Mouse (Mus musculus) CH12.LX (cell line): Measurements from ENCODE around the gene Pdia4. TPM values are rescaled to one million over a fixed set of nuclear protein-coding genes. Genes with fewer than 3 reads are reported as not detected.

Experiments used
- DNase-seq: peaks from one replicate; pipeline ENCODE4 v3.0.0-alpha.2; 2013; ENCODE audit errors: extremely low read depth
- H3K27ac ChIP-seq: 2 replicates; pipeline ENCODE4 v1.5.1; 2012; ENCODE audit warnings: low read depth, mild to moderate bottlenecking, control low read depth, moderate library complexity; ENCODE audit not compliant: insufficient read depth
- H3K27me3 ChIP-seq: replicated peaks from 2 replicates; pipeline ENCODE3; 2012; ENCODE audit warnings: inconsistent platforms
- H3K36me3 ChIP-seq, 2 experiments: replicated peaks in 1 of 2; 2 replicates each; pipeline versions ENCODE3 to v1.6.1; 2012; ENCODE audit warnings: inconsistent platforms in 1 of 2, low read length in 1 of 2, mild to moderate bottlenecking in 1 of 2, mixed read lengths in 1 of 2, moderate library complexity in 1 of 2; ENCODE audit not compliant: control insufficient read depth in 1 of 2, insufficient read depth in 1 of 2
- H3K4me1 ChIP-seq, 2 experiments: 2 replicates each; pipeline ENCODE4 v1.6.1; 2012; ENCODE audit warnings: inconsistent platforms in 1 of 2, moderate library complexity in 1 of 2; ENCODE audit not compliant: insufficient read depth in 2 of 2, control insufficient read depth in 1 of 2
- H3K4me2 ChIP-seq: 2 replicates; pipeline ENCODE4 v1.6.1; 2012; ENCODE audit warnings: low read depth, mild to moderate bottlenecking, control low read depth; ENCODE audit not compliant: poor library complexity, insufficient read depth, severe bottlenecking
- H3K4me3 ChIP-seq, 3 experiments: fragments of 150-350 bp in 1 of 3; sonication (generic) in 1 of 3; replicated peaks in 1 of 3; 2 replicates each; pipeline versions ENCODE3 to v1.5.1; 2011 to 2012; ENCODE audit warnings: low read depth in 2 of 3, low read length in 2 of 3, mild to moderate bottlenecking in 2 of 3, moderate library complexity in 2 of 3, control low read depth in 1 of 3, improper control_type of control experiment in 1 of 3, inconsistent platforms in 1 of 3, mixed read lengths in 1 of 3; ENCODE audit not compliant: poor library complexity in 1 of 3
- H3K79me2 ChIP-seq: replicated peaks from 2 replicates; pipeline ENCODE4 v1.6.1; 2012; ENCODE audit warnings: mild to moderate bottlenecking, moderate library complexity; ENCODE audit not compliant: control insufficient read depth, poor library complexity, insufficient read depth, severe bottlenecking; ENCODE audit errors: extremely low read depth
- H3K9ac ChIP-seq: 2 replicates; pipeline ENCODE4 v1.6.1; 2012; ENCODE audit warnings: low read depth, mild to moderate bottlenecking, control low read depth, moderate library complexity; ENCODE audit not compliant: insufficient read depth
- H3K9me3 ChIP-seq: replicated peaks from 2 replicates; pipeline ENCODE3; 2012; ENCODE audit warnings: low read length, inconsistent platforms, mixed read lengths
- CTCF ChIP-seq, 2 experiments: IDR thresholded peaks in 1 of 2; conservative IDR thresholded peaks in 1 of 2; 2 replicates each; pipeline ENCODE4 v1.5.1; 2011 to 2012; ENCODE audit warnings: low read depth in 2 of 2, low read length in 2 of 2, improper control_type of control experiment in 1 of 2, inconsistent platforms in 1 of 2, mild to moderate bottlenecking in 1 of 2, moderate library complexity in 1 of 2
- E2F4 ChIP-seq: IDR thresholded peaks from 2 replicates; pipeline ENCODE4 v1.6.1; 2011; ENCODE audit warnings: low read depth, low read length, improper control_type of control experiment; ENCODE audit not compliant: insufficient replicate concordance
- EP300 ChIP-seq: IDR thresholded peaks from 2 replicates; pipeline ENCODE4 v1.6.1; 2011; ENCODE audit warnings: low read length, improper control_type of control experiment
- ETS1 ChIP-seq: conservative IDR thresholded peaks from 2 replicates; pipeline ENCODE4 v1.6.1; 2012; ENCODE audit warnings: low read depth, mild to moderate bottlenecking, inconsistent platforms, low read length, improper control_type of control experiment, moderate library complexity
- HCFC1 ChIP-seq: IDR thresholded peaks from 2 replicates; pipeline ENCODE4 v1.6.1; 2012; ENCODE audit warnings: low read depth, mild to moderate bottlenecking, inconsistent platforms, low read length, improper control_type of control experiment
- JUN ChIP-seq: IDR thresholded peaks from 2 replicates; pipeline ENCODE4 v1.6.1; 2011; ENCODE audit warnings: low read depth, mild to moderate bottlenecking, low read length, improper control_type of control experiment, moderate library complexity; ENCODE audit not compliant: insufficient read depth
- JUND ChIP-seq: conservative IDR thresholded peaks from 2 replicates; pipeline ENCODE4 v1.6.1; 2011; ENCODE audit warnings: low read depth, low read length, improper control_type of control experiment
- MXI1 ChIP-seq: IDR thresholded peaks from 2 replicates; pipeline ENCODE4 v1.6.1; 2011; ENCODE audit warnings: mild to moderate bottlenecking, low read depth, low read length, improper control_type of control experiment
- NELFE ChIP-seq: IDR thresholded peaks from 2 replicates; pipeline ENCODE4 v1.6.1; 2011; ENCODE audit warnings: low read depth, low read length, improper control_type of control experiment
- NRF1 ChIP-seq: IDR thresholded peaks from 2 replicates; pipeline ENCODE4 v1.6.1; 2014; ENCODE audit warnings: low read depth, mild to moderate bottlenecking, inconsistent platforms, low read length, improper control_type of control experiment, moderate library complexity
- POLR2A ChIP-seq: IDR thresholded peaks from 2 replicates; pipeline ENCODE4 v1.6.1; 2011; ENCODE audit warnings: low read depth, mild to moderate bottlenecking, improper control_type of control experiment, low read length
- POLR2AphosphoS2 ChIP-seq: IDR thresholded peaks from 2 replicates; pipeline ENCODE4 v1.6.1; 2011; ENCODE audit warnings: low read depth, low read length, improper control_type of control experiment
- RAD21 ChIP-seq: IDR thresholded peaks from 2 replicates; pipeline ENCODE4 v1.6.1; 2011; ENCODE audit warnings: low read depth, mild to moderate bottlenecking, low read length, improper control_type of control experiment, moderate library complexity
- RCOR1 ChIP-seq: conservative IDR thresholded peaks from 2 replicates; pipeline ENCODE4 v1.6.1; 2012; ENCODE audit warnings: low read depth, mild to moderate bottlenecking, inconsistent platforms, low read length, improper control_type of control experiment
- SIN3A ChIP-seq: IDR thresholded peaks from 2 replicates; pipeline ENCODE4 v1.6.1; 2012; ENCODE audit warnings: low read length, improper control_type of control experiment, inconsistent platforms
- USF1 ChIP-seq: IDR thresholded peaks from 2 replicates; pipeline ENCODE4 v1.6.1; 2014; ENCODE audit warnings: low read depth, mild to moderate bottlenecking, inconsistent platforms, low read length, improper control_type of control experiment
- USF2 ChIP-seq: conservative IDR thresholded peaks from 2 replicates; pipeline ENCODE4 v1.6.1; 2011; ENCODE audit warnings: low read depth, low read length, improper control_type of control experiment
- ZC3H11A ChIP-seq: IDR thresholded peaks from 2 replicates; pipeline ENCODE4 v1.6.1; 2012; ENCODE audit warnings: low read depth, mild to moderate bottlenecking, inconsistent platforms, low read length, improper control_type of control experiment
- ZMIZ1 ChIP-seq: IDR thresholded peaks from 2 replicates; pipeline ENCODE4 v1.6.1; 2012; ENCODE audit warnings: low read depth, mild to moderate bottlenecking, inconsistent platforms, low read length, improper control_type of control experiment
- dilution Hi-C: fragments of 300-500 bp; cut with MboI; formaldehyde crosslinking; loops from 2 replicates; pipeline ENCODE4 v1.14.3; 2020; ENCODE audit warnings: low sequenced_read_pairs; ENCODE audit not compliant: extremely low pct_unique_long_range_greater_than_20kb, extremely low pct_ligation_motif_present
- in situ Hi-C: fragments of 300-500 bp; cut with MboI; formaldehyde crosslinking; loops from 3 replicates; pipeline ENCODE4 v1.14.3; 2019; ENCODE audit warnings: low sequenced_read_pairs, low pct_ligation_motif_present, low pct_unique_long_range_greater_than_20kb, mixed read lengths
- polyA plus RNA-seq: library from polyadenylated mRNA; unstranded; fragments of >175 nt; gene quantifications from 2 replicates; pipeline ENCODE4 v1.2.1, GENCODE M21; 2012; ENCODE audit warnings: low read depth; ENCODE audit not compliant: insufficient read length
- total RNA-seq, 2 experiments: library from RNA; depleted of rRNA; stranded (reverse); fragments of 300-350 nt in 1 of 2; fragments of >200 nt in 1 of 2; gene quantifications; 2 replicates each; pipeline ENCODE4 v1.2.3; 2012 to 2014

Gene Pdia4
- total and polyA plus RNA-seq, 3 experiments = 186 to 242 (median 204) TPM

DNA sequence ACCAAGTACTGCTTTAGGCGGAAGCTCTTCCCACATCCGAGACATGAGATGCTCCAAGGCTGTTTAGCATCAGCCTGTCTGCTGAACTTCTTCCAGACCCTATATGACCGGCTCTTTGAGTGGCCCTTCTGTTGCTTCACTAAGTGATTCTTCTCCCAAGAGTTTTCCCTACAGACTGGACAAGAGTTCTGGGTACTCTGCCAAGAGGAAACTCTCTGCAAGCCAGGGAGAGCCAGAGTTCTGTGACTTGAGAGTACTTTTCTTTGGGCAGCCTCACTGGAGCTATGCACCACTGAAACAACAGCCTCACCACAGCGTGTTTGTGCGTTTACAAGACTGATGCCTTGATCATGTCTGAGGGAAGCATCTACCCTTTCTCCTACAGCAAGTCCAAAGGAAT is 8.0 kb upstream of the Pdia4 start:
- Histone ChIP-seq H3K4me2 (no peak overlapping the region), H3K9ac (no peak overlapping the region), H3K79me2 (no peaks in the 10 kb centered on the region), H3K9me3 (no peaks in the 10 kb centered on the region), H3K27me3 (no peaks in the 10 kb centered on the region), H3K4me3 (no peak overlapping the region), H3K4me1 (no peaks in the 10 kb centered on the region), H3K27ac (no peak overlapping the region), H3K36me3 (peaks cover 0 to 5% of the 10 kb centered on the region in 2 experiments)
- in situ Hi-C loops (no loop called here), dilution Hi-C loops (no loop called here)
- no peak for TF ChIP-seq HCFC1
- TF ChIP-seq CTCF (conservative IDR thresholded peaks at IDR 0.05 in 1 of 2, IDR thresholded peaks at IDR 0.05 in 1 of 2; ENCODE audit: low read depth in 2 of 2, low read length in 2 of 2) = no peak
- no peak for TF ChIP-seq USF1
- TF ChIP-seq MXI1 = no peak
- DNase-seq = no peak

DNA sequence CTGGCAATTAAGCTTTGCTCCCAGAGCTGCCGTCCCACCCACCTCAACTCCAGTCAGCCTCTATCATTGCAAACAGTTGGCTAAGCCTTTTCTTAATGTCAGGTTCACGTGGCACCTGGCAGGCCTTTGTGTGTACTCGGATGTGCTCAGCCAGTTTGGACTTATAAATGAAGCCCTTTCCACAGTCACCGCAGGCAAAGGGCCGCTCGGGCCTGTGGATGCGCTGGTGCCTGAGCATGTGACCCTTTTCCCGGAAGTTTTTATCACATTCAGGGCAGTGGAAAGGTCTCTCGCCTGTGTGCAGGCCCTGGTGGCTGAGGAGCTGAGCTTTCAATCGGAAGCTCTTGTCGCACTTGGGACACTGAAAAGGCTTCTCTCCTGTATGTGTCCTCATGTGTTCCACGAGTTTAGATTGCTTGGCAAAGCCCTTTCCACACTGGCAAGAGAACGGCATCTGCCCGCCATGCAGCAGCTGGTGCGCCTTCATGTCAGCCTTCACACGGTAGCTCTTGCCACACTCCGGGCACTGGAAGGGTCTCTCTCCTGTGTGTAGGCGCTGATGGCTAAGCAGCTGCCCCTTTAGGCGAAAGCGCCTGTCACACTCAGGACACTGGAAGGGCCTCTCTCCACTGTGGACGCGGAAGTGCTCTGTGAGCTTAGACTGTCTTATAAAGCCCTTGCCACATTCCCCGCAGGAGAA is 6.5 kb upstream of the Pdia4 start:
- H3K4me2 ChIP-seq = no peak overlapping the region
- no peak overlapping the region for H3K27ac ChIP-seq
- TF ChIP-seq CTCF (conservative IDR thresholded peaks at IDR 0.05 in 1 of 2, IDR thresholded peaks at IDR 0.05 in 1 of 2; ENCODE audit: low read depth in 2 of 2, low read length in 2 of 2) = no peak
- no peak for TF ChIP-seq POLR2AphosphoS2
- no peak for TF ChIP-seq SIN3A
- no peak for TF ChIP-seq USF2
- TF ChIP-seq NRF1 = no peak
- no peak for TF ChIP-seq ZC3H11A
- TF ChIP-seq MXI1 = no peak
- TF ChIP-seq ETS1 = no peak
- no peak for TF ChIP-seq E2F4
- no peak for TF ChIP-seq NELFE
- TF ChIP-seq EP300 = no peak
- no peak for TF ChIP-seq ZMIZ1
- TF ChIP-seq JUN = no peak
- no peak for TF ChIP-seq JUND
- TF ChIP-seq POLR2A = no peak
- no peak for TF ChIP-seq RCOR1
- no peak for TF ChIP-seq RAD21
- no peaks in the 10 kb centered on the region for H3K79me2 ChIP-seq
- H3K27me3 ChIP-seq = no peaks in the 10 kb centered on the region
- peaks cover 0 to 5% of the 10 kb centered on the region in 2 experiments for H3K36me3 ChIP-seq
- peaks cover 0 to under 1% of the 10 kb centered on the region in 2 experiments; a peak in 2 of 4 replicates for H3K4me1 ChIP-seq
- dilution Hi-C loops = no loop called here
- H3K4me3 ChIP-seq = no peak overlapping the region
- no peak overlapping the region for H3K9ac ChIP-seq
- DNase-seq = no peak
- in situ Hi-C loops = no loop called here
- H3K9me3 ChIP-seq = no peaks in the 10 kb centered on the region
